Mouse (Mus musculus) liver, postnatal 0 days (tissue): ENCODE data around the gene Orai1. TPM values are rescaled to one million over a fixed set of nuclear protein-coding genes. Genes with fewer than 3 reads are reported as not detected.

Experiments
- ATAC-seq: fragments of 200-750 bp; cut with Nextera tagmentation; 2 replicates; pipeline ENCODE4 v1.8.0; 2017; ENCODE audit warnings: mild to moderate bottlenecking, moderate library complexity
- DNase-seq: peaks from one replicate; pipeline ENCODE4 v3.0.0-alpha.2; 2016
- H3K27ac ChIP-seq: fragments of 300-500 bp; sonication (generic); 2 replicates; pipeline ENCODE4 v1.5.1; 2014; ENCODE audit warnings: antibody characterized with exemption, moderate library complexity, mild to moderate bottlenecking, low read depth
- H3K27me3 ChIP-seq: fragments of 300-500 bp; sonication (generic); 2 replicates; pipeline ENCODE4 v1.6.1; 2014; ENCODE audit warnings: low read length, control low read depth, mixed read lengths; ENCODE audit not compliant: insufficient read depth
- H3K36me3 ChIP-seq: fragments of 300-500 bp; sonication (generic); replicated peaks from 2 replicates; pipeline ENCODE4 v1.6.1; 2014; ENCODE audit warnings: mild to moderate bottlenecking, control low read depth, low read length, moderate library complexity, mixed read lengths; ENCODE audit not compliant: insufficient read depth
- H3K4me1 ChIP-seq: fragments of 300-500 bp; sonication (generic); 2 replicates; pipeline ENCODE4 v1.6.1; 2014; ENCODE audit warnings: antibody characterized with exemption, mild to moderate bottlenecking, control low read depth; ENCODE audit not compliant: insufficient read depth
- H3K4me2 ChIP-seq: fragments of 300-500 bp; sonication (generic); 2 replicates; pipeline ENCODE4 v1.6.1; 2014; ENCODE audit warnings: low read depth, mild to moderate bottlenecking, low read length, moderate library complexity, mixed read lengths
- H3K4me3 ChIP-seq: fragments of 300-500 bp; sonication (generic); 2 replicates; pipeline ENCODE4 v1.5.1; 2014; ENCODE audit warnings: low read depth, low read length
- H3K9ac ChIP-seq: fragments of 300-500 bp; sonication (generic); replicated peaks from 2 replicates; pipeline ENCODE4 v1.6.1; 2014; ENCODE audit warnings: mild to moderate bottlenecking, moderate library complexity
- H3K9me3 ChIP-seq: fragments of 300-500 bp; sonication (generic); 2 replicates; pipeline ENCODE4 v1.6.1; 2016; ENCODE audit warnings: mild to moderate bottlenecking, control low read depth, low read length, mixed read lengths
- CTCF ChIP-seq: sonication (generic); IDR thresholded peaks from 2 replicates; pipeline ENCODE4 v1.5.1; 2016; ENCODE audit warnings: antibody characterized with exemption, low read depth
- EP300 ChIP-seq: IDR thresholded peaks from 2 replicates; pipeline ENCODE4 v1.6.1; 2016; ENCODE audit warnings: antibody characterized with exemption, low read depth, mild to moderate bottlenecking
- WGBS: fragments of 180-500 bp; shearing (Covaris S2); extraction: QIAGEN DNeasy Blood & Tissue Kit; methylation state at CpG from one replicate; pipeline ENCODE4 v1.1.7; 2014; ENCODE audit not compliant: insufficient replicate concordance; 5-methylcytosine and 5-hydroxymethylcytosine counted together
- polyA plus RNA-seq: library from polyadenylated mRNA; unstranded; fragments of >200 nt; fragmentation: Nextera tagmentation; extraction: Ambion mirVana; gene quantifications from 2 replicates; pipeline ENCODE4 v1.2.1, GENCODE M21; 2015

Gene Orai1
- polyA plus RNA-seq, 1 experiment from 2014 or later = 12.4 TPM

DNA sequence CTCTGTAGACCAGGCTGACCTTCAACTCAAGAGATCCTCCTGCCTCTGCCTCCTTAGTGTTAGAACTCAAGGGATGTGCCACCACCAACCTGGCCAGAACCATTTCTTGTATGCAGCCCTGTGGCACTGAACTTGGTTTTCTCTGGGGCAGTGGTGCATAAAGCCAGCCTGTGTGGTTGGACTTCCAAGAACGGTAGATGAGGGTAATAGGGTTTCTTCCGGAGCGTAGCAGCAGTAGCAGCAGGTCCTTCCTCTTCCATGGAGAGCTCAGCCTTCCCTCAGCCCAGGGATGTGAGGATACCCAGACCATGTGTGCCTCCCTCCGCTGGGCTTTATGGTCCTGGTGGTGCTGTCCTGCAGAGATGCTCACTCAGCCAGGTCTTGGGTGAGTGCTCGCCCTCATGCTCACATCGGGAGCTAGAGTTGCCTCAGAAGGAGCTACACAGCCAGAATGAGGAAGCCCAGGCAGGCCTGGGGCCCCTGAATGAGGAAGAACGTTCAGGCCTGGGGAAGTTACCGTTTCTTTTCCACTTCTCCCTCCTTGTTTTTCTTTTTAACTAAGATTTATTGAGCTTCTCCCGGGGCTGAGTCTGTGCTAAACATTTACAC lies 10.2 kb downstream of the Orai1 start:
- H3K27ac ChIP-seq = peak overlapping the region; percentile 83
- peaks cover 35% of the 10 kb centered on the region for H3K4me1 ChIP-seq
- H3K9me3 ChIP-seq = no peaks in the 10 kb centered on the region
- DNase-seq (peak; percentile 46), ATAC-seq (peak; percentile 60)
- H3K36me3 ChIP-seq = peaks cover 12% of the 10 kb centered on the region
- H3K27me3 ChIP-seq = no peaks in the 10 kb centered on the region
- no peak overlapping the region for H3K4me3 ChIP-seq
- peak overlapping the region; percentile 42; the same call in 1 of the 2 replicates for H3K4me2 ChIP-seq
- no peak for TF ChIP-seq EP300
- TF ChIP-seq CTCF = no peak
- 35% methylated on average over 9 of the region's 9 CpGs for WGBS
- no peak overlapping the region for H3K9ac ChIP-seq

DNA sequence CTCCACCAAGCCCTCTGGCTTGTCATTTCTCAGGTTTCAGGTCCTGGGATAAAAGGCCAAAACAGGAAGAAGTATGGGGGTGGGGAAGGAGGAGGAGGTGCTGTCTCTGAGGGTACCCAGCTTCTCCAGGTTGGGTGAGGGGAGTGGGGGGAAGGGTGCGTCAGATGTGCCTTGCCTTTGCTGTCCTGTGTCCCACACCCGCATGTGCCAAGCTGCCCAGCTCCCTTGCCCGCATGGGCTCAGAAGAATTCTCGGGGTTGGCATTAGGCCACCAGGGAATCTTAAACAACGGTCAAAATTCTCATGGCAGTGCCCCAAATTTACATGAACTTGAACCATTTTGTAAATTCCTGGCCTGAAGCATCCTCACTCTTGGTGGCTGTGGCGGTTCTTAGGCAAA lies 11.5 kb downstream of the Orai1 start:
- TF ChIP-seq EP300 = no peak
- no peak for TF ChIP-seq CTCF
- DNase-seq (no peak), ATAC-seq (no peak)
- H3K27me3 ChIP-seq = no peaks in the 10 kb centered on the region
- 0 out of 2 replicates have a peak overlapping the region, but pooled peaks have one; percentile 42 for H3K4me2 ChIP-seq
- peaks cover 30% of the 10 kb centered on the region for H3K4me1 ChIP-seq
- no peak overlapping the region for H3K9ac ChIP-seq
- peaks cover 16% of the 10 kb centered on the region for H3K36me3 ChIP-seq
- H3K9me3 ChIP-seq = no peaks in the 10 kb centered on the region
- WGBS = 63% methylated on average over 6 of the region's 6 CpGs
- peak overlapping the region; percentile 83 for H3K27ac ChIP-seq
- no peak overlapping the region for H3K4me3 ChIP-seq

DNA sequence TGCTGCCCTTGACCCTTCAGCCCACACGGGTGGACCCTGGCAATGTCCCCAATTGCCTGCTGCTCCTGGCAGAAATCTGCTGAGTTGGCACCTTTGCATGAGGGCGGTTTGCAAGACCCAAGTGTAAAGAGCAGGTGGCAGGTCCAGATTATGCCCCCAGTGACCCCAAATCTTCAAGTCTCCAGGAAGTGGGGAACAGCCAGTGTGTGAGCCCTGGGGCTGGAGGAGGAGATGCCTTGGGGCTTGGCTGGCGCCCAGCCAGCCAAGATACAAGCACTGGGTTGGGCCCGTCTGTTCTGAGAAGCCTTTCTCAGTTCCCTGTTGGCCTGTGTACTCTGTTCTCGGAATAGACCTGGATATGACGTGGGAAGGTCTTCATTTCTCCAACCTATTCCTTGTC lies 12.6 kb downstream of the Orai1 start:
- ATAC-seq (peak; percentile 47; the same call in 1 of the 2 replicates), DNase-seq (no peak)
- no peak overlapping the region for H3K9ac ChIP-seq
- H3K4me3 ChIP-seq = no peak overlapping the region
- no peaks in the 10 kb centered on the region for H3K9me3 ChIP-seq
- no peaks in the 10 kb centered on the region for H3K27me3 ChIP-seq
- no peak for TF ChIP-seq CTCF
- 0 out of 2 replicates have a peak, but pooled peaks have one; percentile 13 for TF ChIP-seq EP300
- H3K27ac ChIP-seq = peak overlapping the region; percentile 83; the same call in 1 of the 2 replicates
- 45% methylated on average over 6 of the region's 6 CpGs for WGBS
- peaks cover 22% of the 10 kb centered on the region for H3K36me3 ChIP-seq
- peaks cover 28% of the 10 kb centered on the region for H3K4me1 ChIP-seq
- H3K4me2 ChIP-seq = no peak overlapping the region

DNA sequence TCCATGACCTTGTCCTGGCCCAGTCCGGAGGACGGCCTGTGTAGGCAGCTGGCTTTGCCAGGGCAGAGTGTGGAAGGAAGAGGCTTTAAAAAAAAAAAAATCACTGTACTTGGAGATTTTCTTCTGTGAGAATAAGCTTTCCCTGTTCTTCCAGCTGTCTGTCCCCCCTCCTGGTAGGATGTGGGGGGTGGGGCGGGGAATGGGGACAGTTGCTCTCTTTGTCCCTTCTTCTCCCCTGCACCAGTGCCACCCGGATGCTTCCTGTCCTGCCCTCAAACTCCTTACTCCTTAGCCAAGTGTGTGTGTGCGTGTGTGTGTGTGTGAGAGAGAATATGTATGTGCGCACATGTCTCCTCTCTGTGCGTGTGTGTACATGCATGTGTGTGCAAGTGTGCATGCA lies 14.9 kb downstream of the Orai1 start:
- no peak for DNase-seq
- Histone ChIP-seq H3K4me2 (no peak overlapping the region), H3K4me1 (peaks cover 12% of the 10 kb centered on the region), H3K27ac (no peak overlapping the region), H3K4me3 (no peak overlapping the region), H3K27me3 (no peaks in the 10 kb centered on the region), H3K9me3 (no peaks in the 10 kb centered on the region), H3K9ac (no peak overlapping the region), H3K36me3 (peaks cover 22% of the 10 kb centered on the region)
- no peak for TF ChIP-seq CTCF
- TF ChIP-seq EP300 = no peak
- WGBS = 87% methylated on average over 6 of the region's 7 CpGs
- no peak for ATAC-seq

DNA sequence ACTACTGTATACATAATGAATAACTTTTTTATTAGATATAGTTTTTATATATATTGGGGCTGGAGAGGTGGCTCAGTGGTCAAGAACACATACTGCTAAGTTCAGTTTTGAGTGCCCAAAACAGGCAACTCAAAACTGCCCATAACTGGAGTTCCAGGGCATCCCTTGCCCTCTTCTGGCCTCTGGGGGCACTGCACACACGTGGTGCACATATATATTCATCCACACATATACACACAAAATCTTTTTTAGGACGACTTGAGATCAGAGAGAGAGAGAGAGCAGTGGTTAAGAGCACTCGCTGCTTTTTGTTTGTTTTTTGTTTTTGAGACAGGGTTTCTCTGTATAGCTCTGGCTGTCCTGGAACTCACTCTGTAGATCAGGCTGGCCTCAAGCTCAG lies 16.4 kb downstream of the Orai1 start:
- Histone ChIP-seq H3K4me2 (no peak overlapping the region), H3K27me3 (no peaks in the 10 kb centered on the region), H3K4me3 (no peak overlapping the region), H3K27ac (no peak overlapping the region), H3K9me3 (no peaks in the 10 kb centered on the region), H3K36me3 (peaks cover 22% of the 10 kb centered on the region), H3K4me1 (peaks cover 22% of the 10 kb centered on the region), H3K9ac (no peak overlapping the region)
- TF ChIP-seq EP300 (no peak), CTCF (peak; percentile 21; the same call in 1 of the 2 replicates)
- ATAC-seq = no peak
- no peak for DNase-seq
- WGBS = 85% methylated on average over 3 of the region's 3 CpGs

DNA sequence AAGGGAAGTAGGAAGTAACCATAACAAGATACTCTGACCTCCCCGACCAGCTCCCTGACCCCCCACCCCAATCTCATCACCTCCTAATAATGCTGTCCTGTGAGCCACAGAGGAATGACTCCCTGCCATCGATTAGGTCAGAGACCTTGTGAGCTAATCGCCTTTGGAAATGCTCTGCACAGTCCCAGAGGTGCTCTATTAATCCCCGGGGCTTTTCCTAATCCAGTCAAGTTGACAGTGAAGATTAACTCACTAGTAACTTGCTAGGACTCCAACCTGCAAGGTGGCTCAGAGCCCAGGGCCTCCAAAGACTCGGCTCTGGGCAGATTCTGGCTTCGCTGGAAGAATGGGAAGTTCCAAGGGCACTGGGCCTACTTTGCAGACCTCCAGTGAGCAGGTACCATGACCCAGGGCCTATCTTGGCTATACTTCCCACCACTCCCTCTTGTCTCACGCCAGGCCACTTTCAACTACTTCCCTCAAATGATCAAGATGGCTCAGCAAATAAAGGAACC lies 18.8 kb downstream of the Orai1 start:
- H3K27me3 ChIP-seq = no peaks in the 10 kb centered on the region
- no peaks in the 10 kb centered on the region for H3K9me3 ChIP-seq
- WGBS = 70% methylated on average over 7 of the region's 7 CpGs
- TF ChIP-seq EP300 = no peak
- H3K4me3 ChIP-seq = no peak overlapping the region
- H3K36me3 ChIP-seq = peaks cover 22% of the 10 kb centered on the region
- H3K4me1 ChIP-seq = peaks cover 22% of the 10 kb centered on the region
- no peak overlapping the region for H3K27ac ChIP-seq
- no peak overlapping the region for H3K9ac ChIP-seq
- H3K4me2 ChIP-seq = no peak overlapping the region
- ATAC-seq (no peak), DNase-seq (no peak)

DNA sequence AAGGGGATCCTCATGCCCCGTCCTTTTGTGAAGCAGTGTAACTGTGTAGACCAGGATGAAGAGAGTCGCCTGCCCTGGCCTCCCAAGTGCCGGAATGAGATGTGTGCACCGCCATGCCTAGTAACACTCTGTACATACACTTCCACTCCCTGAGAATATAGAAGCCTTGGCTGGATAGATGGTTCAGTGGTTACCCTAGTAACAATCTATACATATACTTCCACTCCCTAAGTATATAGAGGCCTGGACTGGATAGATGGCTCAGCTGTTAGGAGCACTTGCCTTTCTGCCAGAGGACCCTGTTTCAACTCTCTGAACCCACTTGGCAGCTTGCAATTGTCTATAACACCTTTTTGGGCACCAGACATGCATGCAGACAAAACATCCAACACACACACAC lies 20.2 kb downstream of the Orai1 start:
- H3K9me3 ChIP-seq = no peaks in the 10 kb centered on the region
- H3K4me2 ChIP-seq = peak overlapping the region; percentile 55
- peak overlapping the region; percentile 57; the same call in 1 of the 2 replicates for H3K27ac ChIP-seq
- peaks cover 10% of the 10 kb centered on the region; the same call in 1 of the 2 replicates for H3K36me3 ChIP-seq
- 78% methylated on average over 4 of the region's 4 CpGs for WGBS
- no peak for TF ChIP-seq EP300
- TF ChIP-seq CTCF = no peak
- DNase-seq = no peak
- H3K27me3 ChIP-seq = no peaks in the 10 kb centered on the region
- peaks cover 31% of the 10 kb centered on the region for H3K4me1 ChIP-seq
- ATAC-seq = peak; percentile 56
- H3K9ac ChIP-seq = peak overlapping the region; percentile 27
- no peak overlapping the region for H3K4me3 ChIP-seq
